Mouse (Mus musculus) MEL (cell line): Measurements from ENCODE around the gene Iqschfp. TPM values are rescaled to one million over a fixed set of nuclear protein-coding genes. Genes with fewer than 3 reads are reported as not detected.

Source experiments
- DNase-seq: peaks from one replicate; pipeline ENCODE4 v3.0.0; 2011; ENCODE audit warnings: low read depth, low spot score
- H3K27ac ChIP-seq: 2 replicates; pipeline ENCODE4 v1.5.1; 2012; ENCODE audit warnings: low read depth, mild to moderate bottlenecking, control low read depth, low read length, moderate library complexity; ENCODE audit not compliant: control insufficient read depth
- H3K27me3 ChIP-seq, 2 experiments: fragments of 150-350 bp in 1 of 2; sonication (generic) in 1 of 2; 2 replicates each; pipeline ENCODE4 v1.6.1; 2012; ENCODE audit warnings: low read length in 2 of 2, mild to moderate bottlenecking in 2 of 2, improper control_type of control experiment in 1 of 2, moderate library complexity in 1 of 2; ENCODE audit not compliant: insufficient read depth in 2 of 2, control insufficient read depth in 1 of 2
- H3K36me3 ChIP-seq, 2 experiments: 2 replicates each; pipeline ENCODE4 v1.6.1; 2012 to 2014; ENCODE audit warnings: low read length in 2 of 2, improper control_type of control experiment in 1 of 2, inconsistent platforms in 1 of 2, mild to moderate bottlenecking in 1 of 2; ENCODE audit not compliant: insufficient read depth in 2 of 2, control insufficient read depth in 1 of 2
- H3K4me1 ChIP-seq, 2 experiments: fragments of 150-350 bp in 1 of 2; sonication (generic) in 1 of 2; 2 replicates each; pipeline ENCODE4 v1.6.1; 2012; ENCODE audit warnings: low read length in 2 of 2, improper control_type of control experiment in 1 of 2, mild to moderate bottlenecking in 1 of 2; ENCODE audit not compliant: insufficient read depth in 2 of 2, control insufficient read depth in 1 of 2
- H3K4me3 ChIP-seq, 2 experiments: fragments of 150-350 bp in 1 of 2; sonication (generic) in 1 of 2; 2 replicates each; pipeline ENCODE4 v1.5.1; 2012; ENCODE audit warnings: low read depth in 2 of 2, low read length in 2 of 2, mild to moderate bottlenecking in 2 of 2, moderate library complexity in 2 of 2, control low read depth in 1 of 2, improper control_type of control experiment in 1 of 2; ENCODE audit not compliant: control insufficient read depth in 1 of 2, insufficient read depth in 1 of 2
- H3K79me2 ChIP-seq: 2 replicates; pipeline ENCODE4 v1.6.1; 2012; ENCODE audit warnings: mild to moderate bottlenecking, low read length, moderate library complexity; ENCODE audit not compliant: control insufficient read depth, poor library complexity, insufficient read depth
- H3K9ac ChIP-seq: 2 replicates; pipeline ENCODE4 v1.6.1; 2012; ENCODE audit warnings: low read depth, mild to moderate bottlenecking, control low read depth, low read length, moderate library complexity; ENCODE audit not compliant: control insufficient read depth, poor library complexity, severe bottlenecking
- H3K9me3 ChIP-seq: fragments of 150-350 bp; sonication (generic); replicated peaks from 2 replicates; pipeline ENCODE4 v1.6.1; 2012; ENCODE audit warnings: mild to moderate bottlenecking, low read length, improper control_type of control experiment, moderate library complexity; ENCODE audit not compliant: insufficient read depth
- BHLHE40 ChIP-seq: IDR thresholded peaks from 2 replicates; pipeline ENCODE4 v1.6.1; 2012; ENCODE audit warnings: low read depth, mild to moderate bottlenecking, inconsistent platforms, low read length, improper control_type of control experiment, borderline replicate concordance
- E2F4 ChIP-seq: IDR thresholded peaks from 2 replicates; pipeline ENCODE4 v1.6.1; 2011; ENCODE audit warnings: low read depth, low read length, improper control_type of control experiment, borderline replicate concordance
- EP300 ChIP-seq, 2 experiments: IDR thresholded peaks; 2 replicates each; pipeline ENCODE4 v1.6.1; 2011; ENCODE audit warnings: improper control_type of control experiment in 2 of 2, low read length in 2 of 2, low read depth in 1 of 2, mild to moderate bottlenecking in 1 of 2
- GABPA ChIP-seq: IDR thresholded peaks from 2 replicates; pipeline ENCODE4 v1.6.1; 2012; ENCODE audit warnings: low read depth, mild to moderate bottlenecking, inconsistent platforms, low read length, improper control_type of control experiment, moderate library complexity
- GATA1 ChIP-seq: IDR thresholded peaks from 2 replicates; pipeline ENCODE4 v1.6.1; 2011; ENCODE audit warnings: low read depth, low read length, improper control_type of control experiment
- HCFC1 ChIP-seq: IDR thresholded peaks from 2 replicates; pipeline ENCODE4 v1.6.1; 2012; ENCODE audit warnings: low read depth, mild to moderate bottlenecking, inconsistent platforms, low read length, improper control_type of control experiment, moderate library complexity
- JUND ChIP-seq: IDR thresholded peaks from 2 replicates; pipeline ENCODE4 v1.6.1; 2011; ENCODE audit warnings: low read depth, mild to moderate bottlenecking, improper control_type of control experiment, low read length
- KAT2A ChIP-seq: conservative IDR thresholded peaks from 2 replicates; pipeline ENCODE4 v1.6.1; 2012; ENCODE audit warnings: low read depth, low read length, improper control_type of control experiment, inconsistent platforms
- MAX ChIP-seq: IDR thresholded peaks from 2 replicates; pipeline ENCODE4 v1.6.1; 2011; ENCODE audit warnings: low read length, improper control_type of control experiment
- MAZ ChIP-seq: IDR thresholded peaks from 2 replicates; pipeline ENCODE4 v1.6.1; 2012; ENCODE audit warnings: low read depth, mild to moderate bottlenecking, inconsistent platforms, low read length, improper control_type of control experiment
- MYB ChIP-seq: IDR thresholded peaks from 2 replicates; pipeline ENCODE4 v1.6.1; 2011; ENCODE audit warnings: mild to moderate bottlenecking, low read depth, low read length, improper control_type of control experiment
- MYC ChIP-seq: IDR thresholded peaks from 2 replicates; pipeline ENCODE4 v1.6.1; 2011; ENCODE audit warnings: low read depth, mild to moderate bottlenecking, low read length, improper control_type of control experiment, moderate library complexity
- POLR2A ChIP-seq, 2 experiments: IDR thresholded peaks; 2 replicates each; pipeline ENCODE4 v1.6.1; 2011 to 2012; ENCODE audit warnings: low read length in 2 of 2, mild to moderate bottlenecking in 2 of 2, control low read depth in 1 of 2, improper control_type of control experiment in 1 of 2, low read depth in 1 of 2, moderate library complexity in 1 of 2; ENCODE audit not compliant: control insufficient read depth in 1 of 2, insufficient read depth in 1 of 2, poor library complexity in 1 of 2
- POLR2AphosphoS5 ChIP-seq: IDR thresholded peaks from 2 replicates; pipeline ENCODE4 v1.6.1; 2012; ENCODE audit warnings: low read depth, borderline replicate concordance, mild to moderate bottlenecking, inconsistent platforms, low read length, moderate library complexity, mixed read lengths
- RCOR1 ChIP-seq: IDR thresholded peaks from 2 replicates; pipeline ENCODE4 v1.6.1; 2012; ENCODE audit warnings: low read depth, mild to moderate bottlenecking, inconsistent platforms, low read length, improper control_type of control experiment
- SIN3A ChIP-seq: IDR thresholded peaks from 2 replicates; pipeline ENCODE4 v1.6.1; 2012; ENCODE audit warnings: low read length, improper control_type of control experiment, inconsistent platforms
- TAL1 ChIP-seq: IDR thresholded peaks from 2 replicates; pipeline ENCODE4 v1.6.1; 2012; ENCODE audit warnings: mild to moderate bottlenecking, inconsistent platforms, low read length, moderate library complexity, mixed read lengths
- TBP ChIP-seq: IDR thresholded peaks from 2 replicates; pipeline ENCODE4 v1.8.0; 2011; ENCODE audit warnings: low read depth, low read length, improper control_type of control experiment
- UBTF ChIP-seq: IDR thresholded peaks from 2 replicates; pipeline ENCODE4 v1.6.1; 2012; ENCODE audit warnings: low read depth, mild to moderate bottlenecking, inconsistent platforms, low read length, improper control_type of control experiment, moderate library complexity, borderline replicate concordance; ENCODE audit not compliant: insufficient read depth
- ZNF384 ChIP-seq: IDR thresholded peaks from 2 replicates; pipeline ENCODE4 v1.6.1; 2012; ENCODE audit warnings: low read depth, mild to moderate bottlenecking, inconsistent platforms, low read length, improper control_type of control experiment
- polyA plus RNA-seq, 2 experiments: library from polyadenylated mRNA; stranded (reverse) in 1 of 2; unstranded in 1 of 2; fragments of >175 nt in 1 of 2; fragments of >200 nt in 1 of 2; gene quantifications; 2 replicates each; pipeline versions ENCODE4 v1.2.1 to v1.2.4; 2012; ENCODE audit warnings: low replicate concordance in 2 of 2, low read depth in 1 of 2; ENCODE audit not compliant: insufficient read length in 2 of 2, insufficient read depth in 1 of 2, missing spikeins in 1 of 2
- total RNA-seq: library from RNA; depleted of rRNA; stranded (reverse); fragments of 300-350 nt; gene quantifications from 2 replicates; pipeline ENCODE4 v1.2.3, GENCODE M21; 2012

Gene Iqschfp
- total and polyA plus RNA-seq, 3 experiments: not detected

- Histone ChIP-seq H3K79me2 (no peaks in the 10 kb centered on the region), H3K9me3 (no peaks in the 10 kb centered on the region), H3K9ac (no peak overlapping the region), H3K27ac (no peak overlapping the region), H3K4me3 (no peak overlapping the region), H3K4me1 (no peaks in the 10 kb centered on the region), H3K36me3 (no peaks in the 10 kb centered on the region), H3K27me3 (no peaks in the 10 kb centered on the region)
- DNase-seq: no peak
- TF ChIP-seq UBTF: no peak
- no peak for TF ChIP-seq SIN3A
- TF ChIP-seq ZNF384: no peak
- TF ChIP-seq POLR2AphosphoS5: no peak
- TF ChIP-seq TBP: no peak
- no peak for TF ChIP-seq JUND
- TF ChIP-seq BHLHE40: no peak
- no peak for TF ChIP-seq E2F4
- no peak for TF ChIP-seq EP300 (IDR thresholded peaks at IDR 0.05; ENCODE audit: low read depth in 1 of 2, low read length in 2 of 2)
- no peak for TF ChIP-seq GATA1
- no peak for TF ChIP-seq POLR2A (IDR thresholded peaks at IDR 0.05; ENCODE audit: control insufficient read depth in 1 of 2, insufficient read depth in 1 of 2, low read depth in 1 of 2, low read length in 2 of 2, poor library complexity in 1 of 2)
- TF ChIP-seq MAZ: no peak
- TF ChIP-seq MYC: no peak
- TF ChIP-seq TAL1: no peak
- no peak for TF ChIP-seq HCFC1
- TF ChIP-seq MAX: no peak
- no peak for TF ChIP-seq KAT2A
- TF ChIP-seq MYB: no peak
These were observed 715.3 kb downstream of the Iqschfp start for GRCm38 (mm10) chr3:68607336-68607735.

- H3K9me3 ChIP-seq: no peaks in the 10 kb centered on the region
- no peaks in the 10 kb centered on the region for H3K4me1 ChIP-seq
- no peaks in the 10 kb centered on the region for H3K79me2 ChIP-seq
- TF ChIP-seq GABPA: no peak
- TF ChIP-seq RCOR1: no peak
- H3K4me3 ChIP-seq: no peak overlapping the region
- H3K36me3 ChIP-seq: no peaks in the 10 kb centered on the region
- no peak overlapping the region for H3K27ac ChIP-seq
- H3K27me3 ChIP-seq: no peaks in the 10 kb centered on the region
- no peak for DNase-seq
- no peak overlapping the region for H3K9ac ChIP-seq
These were observed 716.9 kb downstream of the Iqschfp start for GRCm38 (mm10) chr3:68608848-68609497.
